Mouse (Mus musculus) heart, adult 9 months (tissue): ENCODE measurements around the gene S100a2.

ENCODE experiments used
- DNase-seq, 2 experiments: peaks; one replicate each; pipeline ENCODE4 v3.0.0; 2022; ENCODE audit warnings: low spot score in 2 of 2

The S100a2 gene

GRCm38 (mm10) chr3:90589947-90590346, at the start of gene S100a2:
Gene S100a2, plus strand, starts transcription at chr3:90590247.
- DNase-seq: no peak

GRCm38 (mm10) chr3:90540904-90541303, 49.1 kb upstream of the S100a2 start:
- DNase-seq: peak; percentile 65 to 83

GRCm38 (mm10) chr3:90549676-90550420, 40.2 kb upstream of the S100a2 start:
- DNase-seq: no peak

- no peak for DNase-seq
Measured at GRCm38 (mm10) chr3:90550421-90550790, 39.6 kb upstream of the S100a2 start.

- DNase-seq: no peak
Measured at GRCm38 (mm10) chr3:90552231-90552630, 37.8 kb upstream of the S100a2 start.

GRCm38 (mm10) chr3:90555954-90556353, 34.1 kb upstream of the S100a2 start:
- DNase-seq: peak; percentile 34 to 39

GRCm38 (mm10) chr3:90560008-90560628, 29.9 kb upstream of the S100a2 start, which contains the start of gene S100a3:
Gene S100a3, plus strand, starts transcription at chr3:90560578.
- no peak for DNase-seq

GRCm38 (mm10) chr3:90574691-90575090, 15.4 kb upstream of the S100a2 start:
- DNase-seq: peak; percentile 40 to 42

GRCm38 (mm10) chr3:90575320-90575719, 14.7 kb upstream of the S100a2 start:
- no peak for DNase-seq

- DNase-seq: no peak
Measured at GRCm38 (mm10) chr3:90576351-90577001, 13.6 kb upstream of the S100a2 start.

GRCm38 (mm10) chr3:90579433-90579832, 10.6 kb upstream of the S100a2 start:
- no peak for DNase-seq

- no peak for DNase-seq
Measured at GRCm38 (mm10) chr3:90581141-90581540, 8.9 kb upstream of the S100a2 start.

- DNase-seq: no peak
Measured at GRCm38 (mm10) chr3:90582156-90582555, 7.9 kb upstream of the S100a2 start.

GRCm38 (mm10) chr3:90582556-90582955, 7.5 kb upstream of the S100a2 start:
- no peak for DNase-seq

- DNase-seq: peak; percentile 48 to 74
Measured at GRCm38 (mm10) chr3:90583893-90584292, 6.2 kb upstream of the S100a2 start.

GRCm38 (mm10) chr3:90585595-90585994, 4.5 kb upstream of the S100a2 start:
- DNase-seq: peak; percentile 64 to 77

GRCm38 (mm10) chr3:90586016-90586643, 3.9 kb upstream of the S100a2 start:
- no peak for DNase-seq

- peak; percentile 84 to 88 for DNase-seq
Measured at GRCm38 (mm10) chr3:90586906-90587305, 3.1 kb upstream of the S100a2 start.

- peak; percentile 48 to 62 for DNase-seq
Measured at GRCm38 (mm10) chr3:90587361-90588101, 2.5 kb upstream of the S100a2 start.

GRCm38 (mm10) chr3:90589390-90589789, 657 bp upstream of the S100a2 start:
- no peak for DNase-seq

- no peak for DNase-seq
Measured at GRCm38 (mm10) chr3:90594466-90594865, 4.4 kb downstream of the S100a2 start.

- no peak for DNase-seq
Measured at GRCm38 (mm10) chr3:90595556-90595955, 5.5 kb downstream of the S100a2 start.
